Mouse (Mus musculus) left cerebral cortex, adult 2 months (tissue): Measurements from ENCODE around the gene Osm. TPM values are rescaled to one million over a fixed set of nuclear protein-coding genes. Genes with fewer than 3 reads are reported as not detected.
A peak's percentile ranks its signal among the peaks of the same experiment; 100 is the strongest.

Experiments used
- DNase-seq, 2 experiments: peaks; one replicate each; pipeline ENCODE4 v3.0.0; 2021 to 2022; ENCODE audit warnings: low spot score in 2 of 2, mixed read lengths in 1 of 2; ENCODE audit errors: extremely low spot score in 1 of 2
- H3K27ac ChIP-seq: fragments of 200-600 bp; 2 replicates; pipeline ENCODE4 v1.8.1; 2022
- H3K4me3 ChIP-seq: fragments of 200-600 bp; 2 replicates; pipeline ENCODE4 v1.8.1; 2022
- CTCF ChIP-seq: fragments of 200-600 bp; IDR thresholded peaks from 2 replicates; pipeline ENCODE4 v1.8.1; 2022; ENCODE audit warnings: antibody characterized with exemption, mild to moderate bottlenecking, moderate library complexity
- intact Hi-C: fragments of 180-260 bp; cut with DNase I; formaldehyde crosslinking; loops from one replicate; pipeline ENCODE4 v1.15.1; 2025
- total RNA-seq, 2 experiments: library from RNA; stranded (reverse); gene quantifications; 2 replicates each; pipeline ENCODE4 v1.2.3; 2021

Osm gene
- total RNA-seq, 2 experiments from 2014 or later: not detected

GRCm38 (mm10) chr11:4217914-4218629 lies 18.1 kb upstream of the Osm start, which contains the start of gene Castor1:
Gene Castor1 (plus strand): TSS chr11:4218225.
- intact Hi-C loops: loop anchor here (10.0 kb wide), 1 partner anchor 213 kb away; no protein-coding TSS in a partner anchor
- H3K27ac ChIP-seq: peak within 1 kb of the TSS; percentile 84
- no peak for TF ChIP-seq CTCF
- peak within 1 kb of the TSS; percentile 46 for H3K4me3 ChIP-seq
- peak; percentile 61 to 68 for DNase-seq

- no peak for TF ChIP-seq CTCF
- no peak for DNase-seq
- intact Hi-C loops: loop anchor here (1.0 to 10.0 kb wide), 4 partner anchors 40 to 214 kb away; partner anchors contain the start of genes Ccdc157, Rnf215 and Sf3a1
- peak overlapping the region; percentile 84 for H3K27ac ChIP-seq
- H3K4me3 ChIP-seq: peak overlapping the region; percentile 46
Measured at GRCm38 (mm10) chr11:4218637-4219036, 17.6 kb upstream of the Osm start.

GRCm38 (mm10) chr11:4219317-4219751 lies 16.9 kb upstream of the Osm start:
- intact Hi-C loops: loop anchor here (1.0 to 10.0 kb wide), 4 partner anchors 39 to 215 kb away; partner anchors contain the start of genes Ccdc157, Rnf215 and Sf3a1
- peak; percentile 71 to 72 for DNase-seq
- peak overlapping the region; percentile 84 for H3K27ac ChIP-seq
- TF ChIP-seq CTCF: peak; percentile 83
- H3K4me3 ChIP-seq: no peak overlapping the region

GRCm38 (mm10) chr11:4219908-4220307 lies 16.3 kb upstream of the Osm start:
- Histone ChIP-seq H3K4me3 (no peak overlapping the region), H3K27ac (peak overlapping the region; percentile 84; the same call in 1 of the 2 replicates)
- DNase-seq: peak in 1 of 2 experiments; percentile 31
- intact Hi-C loops: loop anchor here (1.0 to 10.0 kb wide), 4 partner anchors 38 to 215 kb away; partner anchors contain the start of genes Ccdc157, Rnf215 and Sf3a1
- no peak for TF ChIP-seq CTCF

- peak; percentile 63 to 68 for DNase-seq
- H3K27ac ChIP-seq: no peak overlapping the region
- no peak overlapping the region for H3K4me3 ChIP-seq
- intact Hi-C loops: no loop called here
- peak; percentile 80 for TF ChIP-seq CTCF
Measured at GRCm38 (mm10) chr11:4220443-4221400, 15.5 kb upstream of the Osm start.

- Histone ChIP-seq H3K27ac (no peak overlapping the region), H3K4me3 (no peak overlapping the region)
- TF ChIP-seq CTCF: no peak
- no peak for DNase-seq
- intact Hi-C loops: no loop called here
Measured at GRCm38 (mm10) chr11:4222046-4222950, 13.9 kb upstream of the Osm start.

- Histone ChIP-seq H3K4me3 (no peak overlapping the region), H3K27ac (no peak overlapping the region)
- no peak for TF ChIP-seq CTCF
- intact Hi-C loops: no loop called here
- no peak for DNase-seq
Measured at GRCm38 (mm10) chr11:4223393-4224188, 12.6 kb upstream of the Osm start.

GRCm38 (mm10) chr11:4224223-4224622 lies 12.0 kb upstream of the Osm start:
- DNase-seq: no peak
- Histone ChIP-seq H3K4me3 (no peak overlapping the region), H3K27ac (no peak overlapping the region)
- intact Hi-C loops: no loop called here
- no peak for TF ChIP-seq CTCF

GRCm38 (mm10) chr11:4226569-4227325 lies 9.5 kb upstream of the Osm start:
- DNase-seq: no peak
- TF ChIP-seq CTCF: no peak
- intact Hi-C loops: no loop called here
- Histone ChIP-seq H3K27ac (no peak overlapping the region), H3K4me3 (no peak overlapping the region)
